Mouse (Mus musculus) liver (tissue): Measurements from ENCODE around the gene Zp3.

ENCODE experiments used
- DNase-seq: peaks from one replicate; pipeline ENCODE4 v3.0.0-alpha.2; 2020; ENCODE audit warnings: mixed read lengths

Zp3 gene

GRCm38 (mm10) chr5:135962492-135963279, 17.2 kb upstream of the Zp3 start:
- DNase-seq, result peak; percentile 100

DNA sequence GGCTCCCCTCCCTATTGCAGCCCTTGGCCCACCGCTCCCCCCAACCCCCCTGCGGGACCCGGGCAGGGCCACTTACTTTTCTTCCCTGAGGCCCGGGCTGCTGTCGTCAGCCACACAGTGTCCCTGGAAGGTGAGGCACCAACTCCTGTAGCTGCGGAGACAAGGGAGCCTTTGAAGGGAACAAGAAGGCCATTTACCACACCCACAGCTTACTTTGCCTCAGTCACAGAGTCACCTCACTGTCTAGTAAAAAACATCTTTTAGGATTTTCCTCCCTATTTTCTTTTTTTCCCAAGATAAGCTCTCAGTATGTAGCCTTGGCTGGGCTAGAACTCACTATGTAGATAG, 16.6 kb upstream of the Zp3 start:
- no peak for DNase-seq

DNA sequence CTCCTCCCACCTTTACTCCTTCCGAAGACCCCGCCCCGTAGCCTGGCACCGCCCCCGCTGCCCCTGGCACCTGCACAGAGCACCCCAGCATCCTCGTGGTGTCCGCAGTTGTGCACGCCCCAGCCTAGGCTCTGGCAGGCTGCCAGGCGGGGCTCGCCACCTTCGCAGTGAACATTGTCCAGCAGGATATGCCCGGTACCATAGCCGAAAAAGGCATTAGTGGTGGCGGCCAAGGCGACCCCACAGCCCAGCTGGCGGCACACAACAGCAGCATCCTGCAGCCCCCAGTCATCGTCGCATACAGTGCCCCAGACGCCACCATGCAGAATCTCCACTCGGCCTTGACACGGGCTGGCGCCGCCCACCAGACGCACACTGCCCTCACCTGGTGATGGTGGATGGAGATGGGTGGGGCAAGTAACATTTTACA, 14.4 kb upstream of the Zp3 start:
- peak; percentile 28 for DNase-seq

DNA sequence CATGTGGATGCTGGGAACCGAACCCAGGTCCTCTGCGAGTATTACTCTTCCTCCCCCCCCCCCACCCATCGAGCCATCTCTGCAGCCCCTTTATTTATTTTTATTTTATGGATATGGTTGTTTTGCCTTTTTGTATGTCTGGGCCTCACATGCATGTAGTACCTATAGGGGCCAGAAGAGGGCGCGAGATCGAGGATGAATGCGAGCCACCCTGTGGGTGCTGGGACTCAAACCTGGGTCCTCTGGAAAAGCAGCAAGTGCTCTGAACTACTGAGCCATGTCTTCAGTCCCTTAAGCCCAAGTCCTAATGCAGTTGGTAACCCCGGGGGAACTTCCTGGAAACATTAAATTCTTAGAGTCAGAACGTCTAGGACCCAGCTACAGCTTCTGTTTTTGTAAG, 13.0 kb upstream of the Zp3 start:
- DNase-seq, result peak; percentile 50

DNA sequence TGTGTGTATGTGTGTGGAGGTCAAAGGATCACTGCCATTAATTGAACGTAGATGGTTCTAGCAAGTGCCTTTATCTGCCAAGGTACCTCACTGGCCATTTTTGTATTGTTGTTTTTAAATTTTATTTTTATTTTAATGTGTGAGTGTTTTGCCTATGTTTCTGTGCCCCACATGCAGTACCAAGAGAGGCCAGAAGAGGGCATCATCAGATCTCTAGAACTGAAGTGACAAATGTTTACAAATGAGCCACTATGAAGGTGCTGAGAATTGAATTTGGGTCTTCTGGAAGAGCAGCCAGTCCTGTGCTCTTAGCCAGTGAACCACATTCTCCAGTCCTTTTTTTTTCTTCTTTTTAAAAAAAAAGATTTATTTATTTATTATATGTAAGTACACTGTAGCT, 11.1 kb upstream of the Zp3 start:
- DNase-seq, result peak; percentile 73

DNA sequence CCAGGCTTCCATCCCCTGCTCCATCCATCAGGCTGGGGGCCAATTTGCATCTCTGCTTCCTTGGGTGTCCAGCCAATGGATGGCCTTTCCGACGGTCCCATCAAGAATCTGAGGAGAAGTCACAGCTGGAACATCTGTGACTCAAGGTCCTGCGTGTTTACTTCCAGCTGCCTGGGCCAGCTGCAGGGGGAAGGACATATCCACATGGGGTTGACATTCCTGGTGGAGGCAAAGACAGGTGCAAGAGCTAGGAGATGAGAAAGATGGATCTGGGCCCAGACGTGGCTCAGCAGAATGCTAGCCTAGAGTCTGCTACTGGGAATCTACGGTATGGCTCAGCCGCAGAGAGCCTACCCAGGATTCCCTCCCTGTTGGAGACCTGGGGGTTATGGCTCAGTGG, 9.7 kb upstream of the Zp3 start:
- no peak for DNase-seq

DNA sequence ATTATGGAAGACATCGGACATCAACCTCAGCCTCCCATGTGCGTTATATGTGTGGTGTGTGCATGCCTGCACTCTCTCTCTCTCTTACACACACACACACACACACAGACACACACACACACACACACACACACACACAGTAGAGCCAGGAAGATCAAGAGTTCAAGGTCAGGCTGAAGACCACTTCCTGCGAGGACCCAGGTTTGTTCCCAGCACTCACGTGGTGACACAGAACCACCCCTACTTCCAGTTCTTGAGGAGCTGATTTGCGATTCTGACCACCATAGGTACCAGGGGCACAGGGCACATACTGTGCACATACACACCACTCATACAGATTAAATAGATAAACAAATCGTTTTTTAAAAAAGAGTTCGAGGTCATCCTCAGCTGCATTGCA, 8.0 kb upstream of the Zp3 start:
- no peak for DNase-seq

DNA sequence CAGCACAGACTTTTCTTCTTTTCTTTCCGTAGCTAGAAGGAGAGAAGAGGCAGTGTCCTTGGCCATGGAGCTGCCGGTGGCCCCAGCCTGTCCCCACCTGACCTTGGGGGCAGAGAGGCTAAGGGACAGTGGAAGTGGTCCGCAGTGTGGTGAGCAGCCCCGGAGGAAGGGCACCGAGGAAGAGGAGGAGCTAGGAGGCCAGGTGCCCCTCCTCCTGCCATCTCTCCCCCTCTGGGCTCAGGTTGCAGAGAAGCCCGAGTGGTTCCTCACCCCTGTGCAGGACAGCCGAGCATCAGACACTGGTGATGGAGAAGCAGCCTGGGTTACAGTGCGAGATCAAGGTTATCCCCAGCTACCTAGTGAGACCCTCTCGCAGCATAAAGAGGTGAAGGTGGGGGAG, 5.5 kb upstream of the Zp3 start, which contains the start of gene Ssc4d:
Ssc4d (minus strand) TSS at position 167 of the 400 bp plus-strand sequence.
- DNase-seq, result no peak

- peak; percentile 55 for DNase-seq
These were observed 3.8 kb upstream of the Zp3 start for GRCm38 (mm10) chr5:135975893-135976668.

DNA sequence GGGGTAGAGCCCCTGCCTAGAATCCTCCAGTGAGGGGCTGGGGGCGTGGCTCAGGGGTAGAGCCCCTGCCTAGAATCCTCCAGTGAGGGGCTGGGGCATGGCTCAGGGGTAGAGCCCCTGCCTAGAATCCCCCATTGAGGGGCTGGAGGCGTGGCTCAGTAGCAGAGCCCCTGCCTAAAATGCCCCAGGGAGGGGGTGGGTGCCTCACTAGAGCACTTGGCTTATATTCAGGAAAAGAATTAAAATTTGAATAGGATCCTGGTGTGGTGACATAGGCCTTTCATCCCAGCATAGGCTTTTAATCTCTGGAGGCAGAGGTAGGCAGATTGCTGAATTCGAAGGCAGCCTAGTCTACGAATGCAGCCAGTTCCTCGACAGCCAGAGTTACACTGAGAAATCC, 518 bp upstream of the Zp3 start:
- DNase-seq, result no peak

DNA sequence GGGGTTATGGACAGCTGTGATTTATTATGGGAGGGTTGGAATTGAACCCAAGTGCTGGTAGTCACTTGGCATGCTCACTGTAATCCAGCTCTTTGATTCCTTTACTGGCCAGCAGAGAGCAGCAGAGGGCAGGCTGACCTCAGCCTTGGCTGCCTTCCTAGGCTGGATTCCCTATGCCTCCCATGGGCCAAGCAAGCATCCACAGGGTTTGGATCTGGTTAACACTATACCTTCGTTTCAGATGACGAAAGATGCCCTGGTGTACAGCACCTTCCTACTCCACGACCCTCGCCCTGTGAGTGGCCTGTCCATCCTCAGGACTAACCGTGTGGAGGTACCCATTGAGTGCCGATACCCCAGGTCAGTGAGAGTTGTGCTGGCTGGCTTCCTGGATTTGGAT, 2.5 kb downstream of the Zp3 start:
- peak; percentile 61 for DNase-seq

DNA sequence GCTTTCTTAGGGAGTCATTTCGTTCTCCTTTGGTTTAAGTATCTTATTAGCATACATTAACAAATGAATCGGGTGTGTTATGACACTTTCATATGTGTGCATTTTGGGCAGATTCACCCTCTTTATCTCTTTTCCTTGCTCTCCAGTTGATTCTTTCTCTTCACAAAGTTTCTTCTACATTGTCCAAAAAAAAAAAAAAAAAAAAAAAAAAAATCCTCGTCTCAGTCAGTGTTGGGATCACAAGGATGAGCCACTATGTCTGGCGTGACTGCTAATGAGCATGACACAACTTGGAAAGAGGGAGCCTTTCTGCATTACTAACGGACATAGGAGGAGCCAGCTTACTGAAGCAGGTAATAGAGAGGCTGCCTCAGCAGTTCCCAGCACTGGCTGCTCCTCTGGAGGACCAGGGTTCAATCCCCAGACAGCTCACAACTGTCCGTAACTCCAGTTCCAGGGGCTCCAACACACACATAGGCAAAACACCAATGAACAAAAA, 4.7 kb downstream of the Zp3 start:
- no peak for DNase-seq

DNA sequence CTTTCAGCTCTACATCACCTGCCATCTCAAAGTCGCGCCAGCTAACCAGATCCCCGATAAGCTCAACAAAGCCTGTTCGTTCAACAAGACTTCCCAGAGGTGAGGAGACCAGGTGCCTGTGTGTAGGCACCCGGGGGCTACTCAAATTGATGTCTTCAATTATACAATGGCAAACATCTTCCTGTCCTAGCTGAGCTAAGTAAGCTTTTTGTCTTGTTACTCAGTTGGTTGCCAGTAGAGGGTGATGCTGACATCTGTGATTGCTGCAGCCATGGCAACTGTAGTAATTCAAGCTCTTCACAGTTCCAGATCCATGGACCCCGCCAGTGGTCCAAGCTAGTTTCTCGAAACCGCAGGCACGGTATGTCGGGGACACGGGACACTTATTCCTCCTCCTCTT, 7.3 kb downstream of the Zp3 start:
- DNase-seq, result no peak

DNA sequence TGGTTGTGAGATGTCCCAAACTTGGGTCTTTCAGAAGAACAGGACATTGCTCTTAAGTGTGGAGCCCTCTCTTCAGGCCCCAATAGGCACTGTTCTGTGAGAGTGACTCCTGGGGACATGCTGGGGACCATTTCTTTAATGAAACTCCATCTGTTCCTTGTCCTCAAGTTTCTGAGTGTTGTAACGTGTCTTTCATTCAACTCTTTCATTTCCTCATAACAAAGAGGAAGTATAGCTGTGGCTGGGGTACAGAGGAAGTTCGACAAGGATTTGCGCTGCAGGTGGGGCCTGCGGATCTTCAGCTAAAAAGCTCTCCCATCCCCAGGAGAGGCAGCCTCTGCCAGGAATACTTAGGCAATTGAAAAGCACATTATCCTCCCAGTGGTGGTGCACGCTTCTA, 10.7 kb downstream of the Zp3 start:
- no peak for DNase-seq

DNA sequence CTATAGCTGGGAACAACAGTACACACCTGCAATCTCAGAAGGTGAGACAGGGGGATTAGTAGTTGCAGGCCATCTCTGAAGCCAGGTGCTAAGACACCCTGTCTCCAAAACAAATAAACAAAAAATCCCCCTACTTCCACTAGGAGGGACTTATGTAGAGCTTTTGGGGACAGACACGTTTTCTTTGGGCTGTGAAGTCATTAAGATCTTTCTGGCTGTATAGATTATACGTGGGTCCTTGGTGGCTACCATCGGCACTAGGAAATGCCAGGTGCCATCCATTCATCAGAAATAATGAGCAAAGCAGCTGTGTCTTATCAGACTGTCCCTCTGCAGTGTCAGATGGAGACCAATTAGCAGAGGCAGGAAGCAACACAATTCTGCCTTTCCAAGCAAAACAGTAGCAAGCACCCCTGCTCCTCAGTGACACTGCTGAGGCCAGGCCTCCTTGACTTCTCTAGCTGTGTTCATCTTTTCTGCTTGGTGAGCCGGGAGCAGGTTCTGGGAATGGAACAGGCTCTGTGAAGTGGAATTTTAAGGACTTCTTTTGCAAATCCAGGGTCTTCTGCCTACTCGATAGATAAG, 13.6 kb downstream of the Zp3 start:
- DNase-seq, result no peak

GRCm38 (mm10) chr5:135994335-135994724, 14.4 kb downstream of the Zp3 start:
- no peak for DNase-seq

DNA sequence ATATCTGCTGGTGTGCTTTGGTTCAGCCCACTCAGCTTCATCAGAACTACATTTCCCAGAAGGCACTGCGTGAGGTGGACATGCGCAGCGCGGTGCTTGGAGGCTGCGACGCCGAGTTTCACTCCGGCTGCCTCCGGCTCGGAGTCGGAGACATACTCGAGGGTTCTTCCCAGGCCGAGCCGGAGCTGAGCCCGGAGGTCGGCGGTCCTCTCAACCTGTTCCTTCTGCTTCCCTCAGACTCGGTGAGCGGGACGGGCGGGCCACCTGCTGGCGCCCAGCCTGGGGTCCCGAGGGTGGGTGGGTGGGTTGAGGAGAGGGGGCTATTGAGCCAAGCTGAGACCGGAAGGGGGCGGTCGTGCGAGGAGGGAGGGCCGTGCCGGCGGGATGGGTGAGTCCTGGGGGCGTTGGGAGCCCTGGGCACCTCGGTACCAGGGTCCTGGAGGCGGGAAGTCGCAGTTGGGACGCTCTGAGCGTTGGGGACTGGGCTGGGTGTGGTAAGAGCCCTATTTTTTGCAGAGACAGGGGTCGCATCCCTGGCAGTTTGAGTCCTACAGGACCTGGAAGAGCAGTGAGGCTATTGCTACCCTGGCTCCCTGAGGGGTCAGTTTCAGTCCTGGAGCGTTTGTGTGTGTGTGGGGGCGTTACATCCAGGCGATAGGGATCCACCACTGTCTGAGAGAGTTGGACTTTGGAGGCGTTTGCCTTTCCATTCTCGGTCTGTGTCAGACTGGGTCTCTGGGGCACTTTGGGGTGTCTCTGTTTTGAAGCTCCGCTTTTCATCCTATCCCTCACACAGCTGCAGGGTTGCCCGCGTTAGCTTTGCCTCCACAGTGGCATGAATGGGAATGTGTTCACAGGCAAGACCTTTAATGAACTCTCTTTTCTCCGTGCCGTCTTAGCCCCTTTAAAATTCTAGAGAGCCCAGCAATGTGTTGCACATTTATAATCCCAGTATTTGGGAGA, 15.1 kb downstream of the Zp3 start, which contains the start of gene Dtx2:
Dtx2 (plus strand) TSS at position 76 of the 963 bp plus-strand sequence.
- peak; percentile 86 for DNase-seq

DNA sequence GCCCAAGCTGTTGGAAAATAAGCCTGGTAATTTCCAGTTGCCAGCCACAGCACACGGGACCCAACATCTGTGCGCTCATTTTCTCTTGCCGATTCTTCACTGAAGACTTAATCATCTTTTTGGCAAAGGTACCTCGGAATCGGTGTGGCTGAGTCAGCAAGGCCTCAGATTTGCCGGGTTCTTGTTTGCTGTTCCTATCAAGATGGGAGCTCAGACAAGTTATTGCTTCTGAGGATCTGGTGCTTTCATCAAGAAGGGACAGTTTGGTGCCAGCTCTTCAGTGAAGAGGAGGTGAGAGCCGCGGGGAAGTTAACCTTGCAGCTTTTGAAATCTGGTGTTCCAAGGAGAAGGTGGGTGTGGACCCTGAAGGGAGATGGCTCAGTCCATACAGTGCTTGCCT, 16.3 kb downstream of the Zp3 start:
- DNase-seq, result no peak

- no peak for DNase-seq
These were observed 21.3 kb downstream of the Zp3 start for GRCm38 (mm10) chr5:136001222-136001621.

- DNase-seq, result no peak
These were observed 22.4 kb downstream of the Zp3 start for GRCm38 (mm10) chr5:136002325-136002724.

- no peak for DNase-seq
These were observed 22.9 kb downstream of the Zp3 start for GRCm38 (mm10) chr5:136002751-136003151.

GRCm38 (mm10) chr5:136004537-136004936, 24.6 kb downstream of the Zp3 start:
- DNase-seq, result no peak
